Mouse (Mus musculus) left cerebral cortex, adult 2 months (tissue): ENCODE measurements around the gene Syncrip. TPM values are rescaled to one million over a fixed set of nuclear protein-coding genes. Genes with fewer than 3 reads are reported as not detected.
"Not testable (repeated sequence)": the region's sequence is repeated elsewhere in the genome, so short reads cannot be mapped to it uniquely, and the experiment has no call there.

Experiments used
- DNase-seq, 2 experiments: peaks; one replicate each; pipeline ENCODE4 v3.0.0; 2021 to 2022; ENCODE audit warnings: low spot score in 2 of 2, mixed read lengths in 1 of 2; ENCODE audit errors: extremely low spot score in 1 of 2
- H3K27ac ChIP-seq: fragments of 200-600 bp; 2 replicates; pipeline ENCODE4 v1.8.1; 2022
- H3K4me3 ChIP-seq: fragments of 200-600 bp; 2 replicates; pipeline ENCODE4 v1.8.1; 2022
- CTCF ChIP-seq: fragments of 200-600 bp; IDR thresholded peaks from 2 replicates; pipeline ENCODE4 v1.8.1; 2022; ENCODE audit warnings: antibody characterized with exemption, mild to moderate bottlenecking, moderate library complexity
- intact Hi-C: fragments of 180-260 bp; cut with DNase I; formaldehyde crosslinking; loops from one replicate; pipeline ENCODE4 v1.15.1; 2025
- total RNA-seq, 2 experiments: library from RNA; stranded (reverse); gene quantifications; 2 replicates each; pipeline ENCODE4 v1.2.3; 2021

The Syncrip gene
- total RNA-seq, 2 experiments from 2014 or later, result 68.7 to 71.3 TPM

- DNase-seq, result peak; percentile 49 to 59
- intact Hi-C loops, result no loop called here
- peak overlapping the region; percentile 88 for H3K4me3 ChIP-seq
- no peak for TF ChIP-seq CTCF
- peak overlapping the region; percentile 89 for H3K27ac ChIP-seq
These were observed 1.1 kb downstream of the Syncrip start for GRCm38 (mm10) chr9:88481061-88481790.

- TF ChIP-seq CTCF, result no peak
- Histone ChIP-seq H3K4me3 (peak overlapping the region; percentile 88; the same call in 1 of the 2 replicates), H3K27ac (no peak overlapping the region)
- intact Hi-C loops, result no loop called here
- no peak for DNase-seq
These were observed 2.3 kb downstream of the Syncrip start for GRCm38 (mm10) chr9:88480120-88480519.

GRCm38 (mm10) chr9:88476138-88476537 lies 6.2 kb downstream of the Syncrip start:
- H3K27ac ChIP-seq, result no peak overlapping the region
- no peak for DNase-seq
- peak; percentile 39 for TF ChIP-seq CTCF
- intact Hi-C loops, result no loop called here
- H3K4me3 ChIP-seq, result no peak overlapping the region

- DNase-seq, H3K27ac ChIP-seq, intact Hi-C loops, H3K4me3 ChIP-seq: not testable (repeated sequence)
These were observed 21.4 kb downstream of the Syncrip start for GRCm38 (mm10) chr9:88461017-88461416.

- intact Hi-C loops, result loop anchor here (2.0 kb wide), 2 partner anchors 43 to 83 kb away; partner anchors contain the start of gene Syncrip
- Histone ChIP-seq H3K27ac (no peak overlapping the region), H3K4me3 (no peak overlapping the region; the same call in 1 of the 2 replicates)
- DNase-seq, result no peak
- TF ChIP-seq CTCF, result no peak
These were observed 42.4 kb downstream of the Syncrip start for GRCm38 (mm10) chr9:88439991-88440390.

GRCm38 (mm10) chr9:88439238-88439600 lies 43.2 kb downstream of the Syncrip start:
- intact Hi-C loops, result loop anchor here (2.0 kb wide), 2 partner anchors 44 to 84 kb away; partner anchors contain the start of gene Syncrip
- Histone ChIP-seq H3K4me3 (peak overlapping the region; percentile 84), H3K27ac (peak overlapping the region; percentile 94)
- no peak for TF ChIP-seq CTCF
- DNase-seq, result no peak

GRCm38 (mm10) chr9:88438555-88439237 lies 43.7 kb downstream of the Syncrip start, which contains the start of gene Snx14:
TSS of gene Snx14 (minus strand) at chr9:88438958.
- intact Hi-C loops, result loop anchor here (2.0 kb wide), 2 partner anchors 44 to 84 kb away; partner anchors contain the start of gene Syncrip
- peak within 1 kb of the TSS; percentile 84 for H3K4me3 ChIP-seq

GRCm38 (mm10) chr9:88438237-88438554 lies 44.2 kb downstream of the Syncrip start:
- H3K4me3 ChIP-seq, result peak overlapping the region; percentile 84
- peak overlapping the region; percentile 94 for H3K27ac ChIP-seq
- no peak for DNase-seq
- intact Hi-C loops, result loop anchor here (2.0 kb wide), 2 partner anchors 45 to 85 kb away; partner anchors contain the start of gene Syncrip
- TF ChIP-seq CTCF, result no peak

More at GRCm38 (mm10) chr9:88438555-88439237, 43.7 kb downstream of the Syncrip start, which contains the start of gene Snx14:
- DNase-seq, result peak; percentile 98
- no peak for TF ChIP-seq CTCF
- H3K27ac ChIP-seq, result peak within 1 kb of the TSS; percentile 94

GRCm38 (mm10) chr9:88437342-88438236 lies 44.8 kb downstream of the Syncrip start:
- intact Hi-C loops, result loop anchor here (2.0 kb wide), 2 partner anchors 45 to 85 kb away; partner anchors contain the start of gene Syncrip

GRCm38 (mm10) chr9:88424356-88424755 lies 58.0 kb downstream of the Syncrip start:
- Histone ChIP-seq H3K27ac (no peak overlapping the region), H3K4me3 (no peak overlapping the region)
- intact Hi-C loops, result no loop called here
- DNase-seq, result no peak
- TF ChIP-seq CTCF, result no peak

More at GRCm38 (mm10) chr9:88437342-88438236, 44.8 kb downstream of the Syncrip start:
- TF ChIP-seq CTCF, result no peak
- Histone ChIP-seq H3K27ac (peak overlapping the region; percentile 94; the same call in 1 of the 2 replicates), H3K4me3 (peak overlapping the region; percentile 84)
- DNase-seq, result no peak

- DNase-seq, result no peak
- TF ChIP-seq CTCF, result peak; percentile 16; the same call in 1 of the 2 replicates
- Histone ChIP-seq H3K27ac (no peak overlapping the region), H3K4me3 (no peak overlapping the region)
- intact Hi-C loops, result no loop called here
These were observed 59.9 kb downstream of the Syncrip start for GRCm38 (mm10) chr9:88422428-88422827.
